Mouse (Mus musculus) adrenal gland, postnatal 25 days (tissue): ENCODE data around the gene Mex3d. TPM values are rescaled to one million over a fixed set of nuclear protein-coding genes. Genes with fewer than 3 reads are reported as not detected.

Experiments used
- DNase-seq: peaks from one replicate; pipeline ENCODE4 v3.0.0; 2021; ENCODE audit warnings: mixed read lengths
- total RNA-seq: library from RNA; stranded (reverse); gene quantifications from 2 replicates; pipeline ENCODE4 v1.2.3, GENCODE M21; 2021

The Mex3d gene
- total RNA-seq, 1 experiment from 2014 or later = 21.7 TPM

DNA sequence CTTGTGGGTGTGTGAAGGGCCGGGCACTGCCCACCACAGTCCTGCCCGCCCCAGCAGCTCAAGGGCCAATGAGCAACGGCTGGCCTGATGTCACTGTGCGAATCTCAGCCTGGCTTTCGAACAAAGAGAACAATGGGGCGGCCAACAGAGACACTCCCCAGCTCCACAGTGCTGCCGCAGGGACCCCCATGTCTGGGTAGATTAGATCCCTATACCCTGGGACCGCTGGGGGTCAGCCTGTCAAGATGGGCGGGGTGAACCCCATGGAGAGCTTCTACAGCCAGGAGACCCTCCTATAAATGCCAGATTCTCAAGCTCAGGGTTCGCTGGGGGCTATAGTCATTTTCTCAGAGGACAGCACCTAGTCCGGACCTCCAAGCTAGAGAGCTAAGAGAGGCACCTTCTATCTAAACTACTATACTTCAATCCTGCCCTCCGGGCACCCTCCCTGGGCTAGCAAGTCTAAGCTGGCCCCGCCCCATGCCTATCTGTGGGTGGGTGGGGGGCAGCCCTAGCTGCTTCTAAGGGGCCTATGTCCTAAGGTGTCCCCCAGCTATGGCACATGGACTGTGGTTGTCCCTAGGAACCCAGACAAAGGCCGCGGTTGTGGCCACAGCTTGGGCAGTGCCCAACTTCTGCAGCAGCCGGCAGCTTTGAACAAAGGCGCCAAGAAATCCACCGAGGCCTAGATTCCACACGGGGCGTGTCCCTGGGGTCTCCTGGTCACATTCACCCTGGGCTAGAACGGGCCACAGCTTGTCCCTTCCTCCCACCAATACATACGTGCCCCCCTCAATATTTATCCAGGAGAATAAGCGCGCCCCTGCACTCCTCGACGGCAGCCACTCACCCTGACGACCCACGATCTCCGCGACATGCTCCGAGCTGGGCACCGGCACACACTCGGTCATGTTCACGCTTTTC, 1.4 kb downstream of the Mex3d start:
- peak; percentile 59 for DNase-seq

DNA sequence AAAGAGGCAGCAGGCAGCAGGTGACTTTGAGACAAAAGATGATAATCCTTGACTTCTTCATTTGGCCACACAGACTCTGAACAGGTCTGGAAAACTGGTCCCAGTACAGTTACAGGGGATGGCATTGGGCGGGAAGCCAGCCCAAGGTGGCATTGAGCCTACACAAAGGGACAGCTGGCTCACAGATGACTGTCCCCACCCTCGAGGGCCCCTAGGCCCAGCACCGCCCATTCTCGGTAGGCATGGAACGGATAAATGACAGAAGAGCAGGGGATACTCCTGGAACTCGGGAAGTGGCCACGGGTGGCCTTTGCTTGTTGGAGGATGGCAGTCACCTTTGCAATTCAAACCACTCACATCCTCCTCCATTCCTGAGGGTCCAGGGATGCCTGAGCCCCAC, 2.1 kb downstream of the Mex3d start:
- DNase-seq = peak; percentile 53

DNA sequence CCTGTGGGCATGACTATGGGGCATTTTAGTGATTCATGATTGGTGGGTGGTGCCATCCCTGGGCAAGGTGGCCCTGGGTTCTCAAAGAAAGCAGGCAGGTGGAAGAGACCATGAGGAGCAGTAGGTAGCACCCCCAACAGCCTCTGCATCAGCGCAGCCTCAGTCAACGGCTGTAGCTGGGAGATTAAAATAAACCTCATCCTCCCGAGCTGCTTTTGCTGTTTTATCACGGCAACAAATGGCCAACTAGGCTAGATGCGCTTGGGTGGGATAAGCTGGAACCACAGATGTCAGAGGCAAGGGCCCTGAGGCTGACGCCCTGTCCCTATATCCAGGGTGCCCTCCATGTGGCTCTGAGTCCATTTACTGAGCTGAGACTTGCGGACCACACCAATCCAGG, 2.8 kb downstream of the Mex3d start:
- DNase-seq = no peak

DNA sequence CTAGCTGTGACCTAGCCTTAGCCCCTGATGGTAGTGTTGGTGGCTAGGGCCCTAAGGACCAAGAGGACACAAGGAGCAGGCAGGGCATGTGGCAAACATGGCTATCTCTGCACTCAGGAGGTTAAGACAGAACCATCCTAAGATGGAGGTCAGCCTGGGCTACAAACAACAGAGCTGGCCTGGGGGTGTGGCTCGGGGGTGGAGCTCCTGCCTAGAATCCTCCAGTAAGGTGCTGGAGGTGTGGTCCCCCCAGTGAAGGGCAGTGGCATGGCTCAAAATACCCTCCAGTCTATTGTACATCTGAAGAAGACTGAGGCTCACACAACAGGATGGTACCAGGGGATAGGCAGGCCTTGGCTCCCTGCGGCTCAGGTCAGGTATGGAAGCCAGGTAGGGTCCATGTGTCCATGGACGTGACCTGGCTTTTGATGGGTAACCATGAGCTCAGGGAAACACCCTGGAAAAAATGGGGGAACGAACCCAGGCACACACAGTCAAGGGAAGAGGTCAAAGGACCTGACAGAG, 3.3 kb downstream of the Mex3d start:
- no peak for DNase-seq

DNA sequence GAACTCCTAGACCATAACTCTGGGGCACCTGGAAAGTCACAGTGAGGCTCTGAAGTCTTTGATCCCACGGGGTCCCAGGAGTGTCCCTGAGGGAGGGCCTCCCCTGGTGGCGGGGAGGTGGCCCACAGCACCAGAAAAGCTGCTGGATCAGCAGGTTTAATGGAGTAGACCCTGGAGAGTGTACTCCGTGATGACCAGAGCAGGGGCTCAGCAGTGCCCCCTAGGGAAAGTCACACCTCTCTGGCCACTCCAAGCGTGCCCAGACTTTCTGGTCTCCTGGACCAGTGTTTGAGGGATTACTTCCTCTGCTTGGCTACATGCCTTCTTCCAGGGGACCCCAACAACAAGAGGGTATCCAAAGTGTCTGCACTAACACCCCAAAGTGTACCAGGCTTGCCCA, 4.0 kb downstream of the Mex3d start:
- no peak for DNase-seq

DNA sequence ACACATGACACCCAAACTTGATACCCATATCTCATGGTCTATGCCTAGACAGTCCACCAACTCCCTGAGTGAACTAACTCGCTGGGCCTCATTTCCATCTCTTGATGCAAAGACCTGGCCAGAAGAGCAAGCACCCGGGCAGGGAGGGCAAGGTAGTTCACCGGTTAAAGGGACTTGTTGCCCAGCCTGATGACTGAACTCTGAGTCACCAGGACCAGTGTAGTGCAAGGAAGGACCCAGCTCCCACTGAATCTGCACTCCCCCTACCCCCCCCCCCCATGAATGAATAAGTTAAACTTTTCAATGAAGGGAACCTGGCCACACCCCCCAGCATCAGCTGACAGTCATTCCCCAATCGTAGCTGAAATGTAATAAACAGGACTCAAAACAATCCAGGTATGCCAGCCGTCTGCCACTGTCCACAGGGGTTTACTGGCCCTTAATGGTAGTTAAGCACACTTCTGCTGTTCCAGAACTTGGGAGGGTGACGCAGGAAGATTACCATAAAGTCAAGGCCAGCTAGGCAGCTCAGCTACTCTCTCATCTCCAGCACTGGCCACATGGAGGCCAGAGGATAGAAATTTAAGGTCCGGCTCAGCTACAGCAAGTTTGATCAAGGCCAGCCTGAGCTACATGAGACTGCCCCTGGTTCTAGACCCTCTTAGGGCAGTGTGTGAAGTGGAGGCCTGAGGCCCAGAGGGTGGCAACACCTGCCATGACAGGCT, 4.7 kb downstream of the Mex3d start:
- no peak for DNase-seq

DNA sequence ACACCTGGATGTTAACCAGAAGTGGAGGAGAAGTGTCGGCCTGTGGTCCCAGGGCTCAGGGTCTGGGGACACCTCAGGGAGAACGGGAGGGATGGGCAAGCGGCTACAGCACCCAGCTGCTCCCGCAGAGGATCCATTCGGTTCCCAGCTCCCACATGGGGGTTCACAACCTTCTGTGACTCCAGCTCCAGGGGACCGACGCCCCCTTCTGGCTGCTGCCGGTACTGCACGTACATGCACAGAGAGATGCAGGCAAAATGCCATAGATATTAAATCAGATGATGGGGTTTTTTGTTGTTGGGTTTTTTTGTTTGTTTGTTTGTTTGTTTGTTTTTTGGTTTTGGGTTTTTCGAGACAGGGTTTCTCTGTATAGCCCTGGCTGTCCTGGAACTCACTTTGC, 9.7 kb downstream of the Mex3d start:
- no peak for DNase-seq

DNA sequence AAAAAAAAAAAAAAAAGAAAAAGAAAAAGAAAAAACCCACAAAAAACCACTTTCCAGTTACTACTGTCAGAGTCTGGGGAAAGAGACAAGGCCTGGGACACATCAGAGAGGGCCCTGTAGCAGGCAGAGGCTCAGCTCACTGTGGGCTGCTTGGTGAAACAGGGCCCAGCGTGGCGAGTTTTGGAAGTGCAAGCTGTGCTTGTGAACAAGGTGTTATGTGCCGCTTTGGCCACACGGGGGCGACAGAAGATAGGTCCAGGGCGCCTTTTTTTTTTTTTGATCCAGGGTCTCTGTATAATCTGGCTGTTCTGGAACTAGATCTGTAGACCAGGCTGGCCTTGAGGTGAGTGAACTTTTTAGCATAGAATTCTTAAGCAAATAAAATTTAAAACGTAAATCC, 11.3 kb downstream of the Mex3d start:
- DNase-seq = peak; percentile 93

DNA sequence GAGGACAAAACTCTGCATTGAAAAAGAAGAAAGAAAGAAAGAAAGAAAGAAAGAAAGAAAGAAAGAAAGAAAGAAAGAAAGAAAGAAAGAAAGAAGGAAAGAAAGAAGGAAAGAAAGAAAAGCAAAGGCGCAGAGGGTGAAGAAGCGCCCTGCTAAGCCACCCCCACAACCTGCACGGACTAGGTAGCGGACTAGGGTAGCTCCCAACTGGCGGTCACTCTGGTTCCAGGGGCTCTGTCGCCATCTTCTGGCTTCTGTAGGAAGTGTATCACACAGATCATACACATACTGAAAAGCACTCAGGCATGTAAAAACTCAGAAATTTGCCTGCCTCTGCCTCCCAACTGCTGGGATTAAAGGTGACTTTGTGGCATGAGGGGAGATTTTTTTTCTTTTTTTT, 13.4 kb downstream of the Mex3d start:
- DNase-seq = peak; percentile 71

DNA sequence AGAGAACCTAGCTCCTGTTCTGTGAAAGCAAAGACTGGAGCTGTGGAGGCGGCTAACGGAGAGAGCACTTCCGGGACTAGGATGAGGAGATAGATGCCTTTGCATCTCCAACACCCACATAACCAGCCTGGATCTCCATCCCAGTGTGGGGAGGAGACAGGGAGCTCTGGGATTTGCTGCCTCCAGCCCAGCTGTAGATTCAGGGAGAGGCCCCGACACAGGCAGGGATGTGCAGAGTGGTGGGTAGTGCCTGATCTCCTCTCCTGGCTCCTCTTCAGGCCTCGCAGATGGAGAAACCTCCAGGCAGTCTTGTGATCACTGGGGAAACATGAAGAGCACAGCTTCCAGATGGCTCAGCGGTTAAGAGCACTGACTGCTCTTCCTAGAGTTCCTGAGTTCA, 14.8 kb downstream of the Mex3d start:
- no peak for DNase-seq

DNA sequence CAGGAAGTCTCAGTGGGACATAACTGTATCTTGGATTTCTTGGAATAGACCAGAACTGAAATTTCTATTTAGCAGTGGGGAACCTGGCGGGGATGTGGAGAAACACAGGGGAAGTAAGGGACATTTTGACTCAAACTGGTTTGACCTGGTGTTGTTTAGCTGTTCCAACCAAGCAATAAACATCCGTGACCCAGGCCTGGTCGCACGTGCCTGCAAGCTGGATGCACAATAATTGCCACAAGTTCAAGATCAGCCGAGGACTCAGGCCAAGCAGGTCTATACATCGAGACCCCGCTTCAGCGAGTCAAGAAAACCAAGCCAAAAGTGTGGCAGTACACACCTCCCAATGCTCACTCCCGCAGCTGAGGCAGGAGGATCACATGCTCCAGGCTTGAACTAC, 15.5 kb downstream of the Mex3d start:
- DNase-seq = no peak

DNA sequence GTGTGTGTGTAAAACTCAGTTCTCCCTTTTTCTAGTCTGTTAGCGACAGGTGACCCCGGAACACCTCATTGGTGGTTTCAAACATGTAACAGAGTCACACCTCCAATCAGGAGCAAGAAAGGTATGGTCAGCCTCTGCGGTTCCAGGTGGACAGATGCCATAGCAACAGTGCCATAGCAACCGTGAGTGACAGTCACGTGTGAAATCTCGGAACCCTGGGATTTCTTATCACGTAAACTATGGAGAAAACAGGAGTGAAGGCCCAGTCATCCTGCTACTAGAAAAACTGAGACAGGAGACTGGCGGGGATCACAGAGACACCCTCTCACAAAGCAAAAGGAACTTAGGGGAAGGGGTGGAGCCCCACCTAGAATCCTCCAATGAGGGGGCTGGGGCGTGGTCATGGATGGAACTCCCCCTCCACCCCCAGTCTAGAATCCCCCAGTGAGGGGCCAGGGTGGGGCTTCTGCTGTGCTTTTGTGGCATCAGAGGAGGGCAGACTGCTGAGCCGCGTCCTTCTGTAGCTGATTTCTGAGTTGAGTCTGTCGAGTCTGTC, 16.0 kb downstream of the Mex3d start:
- DNase-seq = no peak

DNA sequence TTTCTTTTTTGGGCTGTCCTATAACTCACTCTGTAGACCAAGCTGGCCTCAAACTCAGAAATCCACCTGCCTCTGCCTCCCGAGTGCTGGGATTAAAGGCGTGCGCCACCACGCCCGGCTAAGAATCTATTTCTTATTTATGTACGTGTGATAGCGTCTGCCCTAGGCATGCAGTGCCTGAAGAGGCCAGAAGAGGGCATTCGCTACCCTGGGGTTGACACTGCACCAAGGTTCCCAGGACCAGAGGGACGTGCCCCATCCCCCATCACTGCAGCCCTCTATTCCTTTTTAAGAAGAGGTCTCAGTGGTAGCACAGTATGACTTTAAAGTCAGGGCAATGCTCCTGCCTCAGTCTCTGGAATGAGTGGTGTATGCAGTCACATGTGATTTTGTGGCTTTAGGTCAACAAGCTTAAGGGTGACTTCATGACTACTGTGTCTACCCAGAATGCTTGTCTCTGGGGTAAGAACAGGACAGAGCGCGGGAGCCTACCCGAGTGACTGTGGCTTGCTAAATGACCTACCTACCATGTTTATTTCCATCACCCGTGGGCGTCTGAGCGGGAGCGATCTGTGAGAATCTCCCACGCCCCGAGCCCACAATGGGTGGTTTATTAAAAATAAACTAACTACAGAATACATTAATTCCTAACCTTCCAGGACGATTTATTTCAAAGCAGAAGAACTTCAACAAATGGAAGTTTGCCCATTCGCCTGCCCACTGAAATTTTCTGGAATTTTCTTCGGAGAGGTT, 17.3 kb downstream of the Mex3d start:
- no peak for DNase-seq

DNA sequence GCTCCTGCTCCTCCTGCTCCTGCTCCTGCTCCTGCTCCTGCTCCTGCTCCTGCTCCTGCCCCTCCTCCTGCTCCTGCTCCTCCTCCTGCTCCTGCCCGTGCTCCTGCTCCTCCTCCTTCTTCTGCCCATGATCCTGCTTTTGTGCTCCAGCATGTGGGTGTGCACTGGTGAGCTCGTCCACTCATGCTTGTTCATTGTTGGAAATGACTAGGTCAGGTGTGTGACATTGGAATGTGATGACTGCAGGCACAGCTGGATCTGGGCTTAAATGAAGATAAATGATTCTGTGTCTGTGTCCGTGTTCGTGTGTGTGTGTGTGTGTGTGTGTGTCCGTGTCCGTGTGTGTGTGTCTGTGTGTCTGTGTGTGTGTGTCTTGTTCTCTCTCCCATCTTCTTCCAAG, 19.1 kb downstream of the Mex3d start:
- no peak for DNase-seq

DNA sequence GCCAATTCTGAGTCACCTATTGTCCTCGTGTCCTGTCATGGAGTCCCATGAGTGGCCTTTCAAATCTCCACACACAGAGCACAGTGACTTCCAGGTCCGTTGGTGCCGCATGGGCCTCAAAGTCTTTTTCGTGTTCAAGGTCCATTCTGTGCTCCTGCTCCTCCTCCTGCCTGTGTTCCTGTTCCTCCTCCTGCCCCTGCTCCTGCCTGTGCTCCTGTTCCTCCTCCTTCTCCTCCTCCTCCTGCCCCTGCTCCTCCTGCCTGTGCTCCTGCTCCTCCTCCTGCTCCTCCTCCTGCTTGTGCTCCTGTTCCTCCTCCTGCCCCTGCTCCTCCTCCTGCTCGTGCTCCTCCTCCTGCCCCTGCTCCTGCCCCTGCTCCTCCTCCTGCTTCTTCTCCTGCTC, 19.5 kb downstream of the Mex3d start:
- DNase-seq = no peak

DNA sequence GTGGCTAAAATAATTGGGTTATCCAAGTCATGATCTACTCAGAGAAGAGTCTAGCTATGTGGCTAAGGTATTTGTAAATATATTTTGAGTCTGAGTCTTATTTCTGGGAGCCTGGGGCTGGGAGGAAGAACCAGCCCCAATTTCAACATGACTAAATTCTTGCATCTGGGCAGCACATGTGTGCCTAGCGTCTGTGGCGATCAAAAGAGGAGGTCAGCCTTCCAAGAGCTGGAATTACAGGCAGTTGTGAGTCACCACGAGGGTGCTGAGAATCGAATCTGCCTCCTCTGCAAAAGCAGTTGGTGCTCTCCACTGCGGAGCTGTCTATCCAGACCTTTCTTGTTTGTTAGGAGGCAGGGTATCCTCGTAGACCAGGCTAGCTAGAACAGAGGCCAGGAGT, 21.7 kb downstream of the Mex3d start:
- DNase-seq = no peak

DNA sequence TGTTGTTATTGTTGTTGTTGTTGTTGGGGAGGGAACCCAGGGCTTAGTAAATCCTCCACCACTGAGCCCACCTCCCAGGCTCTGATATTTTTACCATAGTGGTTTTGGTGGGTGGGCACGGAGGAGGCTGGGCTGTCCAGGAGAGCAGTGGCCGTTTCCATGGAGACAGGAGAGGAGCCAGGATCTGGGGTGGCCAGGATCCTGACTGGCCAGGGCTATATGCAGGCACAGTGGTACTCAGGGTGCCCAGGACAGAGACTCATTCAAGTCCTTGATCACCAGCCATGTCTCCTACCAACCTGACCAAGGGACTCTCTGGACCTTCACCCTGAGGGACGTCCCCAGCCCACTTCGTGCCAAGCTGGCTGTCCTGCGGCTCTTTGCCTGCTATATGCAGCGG, 23.7 kb downstream of the Mex3d start:
- DNase-seq = no peak

DNA sequence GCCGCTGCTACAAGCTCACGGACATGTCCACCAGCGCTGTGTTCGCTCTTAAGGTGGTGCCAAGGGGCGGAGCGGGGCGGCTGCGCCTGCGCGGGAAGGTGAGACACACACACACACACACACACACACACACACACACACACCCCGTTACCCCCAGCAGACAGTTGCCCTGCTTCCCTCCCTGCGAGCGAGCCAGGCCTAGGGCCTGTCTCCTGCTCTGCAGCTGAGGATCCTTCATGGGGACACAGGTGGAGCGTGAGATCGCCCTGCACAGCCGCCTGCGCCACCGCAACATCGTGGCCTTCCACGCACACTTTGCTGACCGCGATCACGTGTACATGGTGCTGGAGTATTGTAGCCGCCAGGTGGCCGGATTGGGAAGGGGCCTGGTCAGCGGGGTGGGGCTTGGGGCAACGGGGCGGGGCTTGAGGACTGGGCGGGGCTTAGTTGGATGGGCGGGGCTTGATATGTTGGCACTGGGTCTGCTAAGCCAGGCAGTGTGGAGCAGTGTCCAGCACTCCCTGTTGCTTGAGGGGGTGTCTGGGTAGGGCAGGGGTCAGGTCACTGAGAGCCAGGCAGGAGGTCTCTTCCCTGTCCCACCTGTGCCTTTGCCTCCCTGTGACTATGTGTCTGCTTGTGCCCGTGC, 29.3 kb downstream of the Mex3d start:
- DNase-seq = peak; percentile 50

DNA sequence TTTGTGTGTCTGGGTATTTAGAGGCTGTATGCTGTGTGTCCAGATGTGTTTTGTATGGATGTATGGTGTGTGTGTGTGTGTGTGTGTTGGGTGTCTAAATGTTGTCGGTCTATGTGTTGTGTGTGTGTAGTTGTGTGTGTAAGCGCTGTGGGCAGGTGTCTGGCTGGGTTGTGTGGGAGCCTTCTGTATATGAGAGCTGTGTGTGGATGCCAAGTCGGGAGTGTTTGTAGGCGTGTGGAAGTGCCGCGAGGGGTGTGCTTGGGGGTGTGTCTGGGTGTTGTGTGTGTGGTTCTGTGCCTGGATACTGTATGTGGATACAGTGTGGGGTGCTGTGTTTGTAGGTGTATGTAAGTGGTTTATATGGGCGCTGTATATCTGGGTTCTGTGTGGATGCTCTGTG, 30.1 kb downstream of the Mex3d start:
- no peak for DNase-seq

DNA sequence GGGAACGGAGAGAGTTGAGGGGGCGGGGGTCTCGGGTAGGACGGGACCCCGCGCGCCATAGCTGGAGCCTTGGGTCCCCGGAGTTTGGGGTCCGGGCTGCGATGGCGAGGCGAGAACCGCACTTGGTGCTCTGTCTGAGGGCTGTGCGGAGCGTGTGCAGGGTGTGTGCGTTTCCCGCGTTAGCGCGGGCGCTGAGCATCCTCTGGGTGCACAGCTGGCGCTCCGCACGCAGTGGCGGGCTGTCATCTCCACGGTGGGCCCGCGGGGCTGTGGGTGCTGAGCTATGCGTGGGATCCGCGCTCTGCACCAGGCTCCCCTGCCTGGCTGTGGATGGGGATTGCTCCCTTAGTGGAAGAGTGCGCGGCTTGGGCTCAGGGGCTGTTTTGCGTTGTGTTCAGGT, 30.7 kb downstream of the Mex3d start:
- DNase-seq = no peak

DNA sequence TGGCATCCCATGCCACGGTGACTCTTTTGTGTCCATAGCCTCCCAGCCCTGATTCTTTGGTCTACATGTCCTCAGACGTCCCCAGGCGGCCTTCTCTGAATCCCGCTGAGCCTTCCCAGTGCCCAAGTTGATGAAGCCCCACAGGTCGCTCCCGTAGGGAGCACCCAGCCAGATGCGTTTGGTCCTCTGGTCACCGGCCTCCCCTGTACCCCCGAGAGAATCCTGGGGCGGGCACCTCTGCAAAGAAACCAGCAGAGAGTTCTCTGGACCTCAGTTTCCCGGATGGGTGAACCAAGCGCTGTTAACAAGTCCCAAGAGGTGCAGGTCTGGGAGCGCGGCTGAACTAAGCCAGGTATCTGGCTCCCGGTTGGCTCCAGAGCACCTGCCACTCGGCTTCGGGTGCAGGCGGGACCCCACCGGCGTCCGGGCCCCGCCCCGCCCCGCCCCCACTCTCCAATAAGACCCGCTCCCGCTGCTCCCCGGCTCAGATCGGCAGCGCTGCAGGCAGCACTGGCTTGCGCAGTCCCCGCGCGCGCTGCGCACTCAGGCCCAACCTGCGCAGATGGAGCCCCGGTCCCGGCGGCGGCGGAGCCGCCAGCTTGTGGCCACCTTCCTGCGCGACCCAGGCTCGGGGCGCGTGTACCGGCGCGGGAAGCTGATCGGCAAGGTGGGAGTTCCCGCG, 31.3 kb downstream of the Mex3d start, which contains the start of gene Plk5:
Gene Plk5, plus strand, starts transcription at position 459 of the 682 bp plus-strand sequence.
- no peak for DNase-seq
